Mouse (Mus musculus): ENCODE data around the gene Ttc4.

The Ttc4 gene

GRCm38 (mm10) chr4:106678442-106679118 lies at the start of gene Ttc4:
Ttc4 (minus strand) TSS chr4:106678944.
- DNase-seq: peak; percentile 91

- DNase-seq: no peak
Observed at GRCm38 (mm10) chr4:106720631-106721030, 41.9 kb upstream of the Ttc4 start.

GRCm38 (mm10) chr4:106713622-106714021 lies 34.9 kb upstream of the Ttc4 start:
- DNase-seq: no peak

- DNase-seq: peak; percentile 88
Observed at GRCm38 (mm10) chr4:106708408-106708807, 29.7 kb upstream of the Ttc4 start.

GRCm38 (mm10) chr4:106707957-106708356 lies 29.2 kb upstream of the Ttc4 start:
- no peak for DNase-seq

- DNase-seq: no peak
Observed at GRCm38 (mm10) chr4:106705096-106705665, 26.4 kb upstream of the Ttc4 start.

GRCm38 (mm10) chr4:106704416-106704815 lies 25.7 kb upstream of the Ttc4 start:
- peak; percentile 59 for DNase-seq

- no peak for DNase-seq
Observed at GRCm38 (mm10) chr4:106703956-106704355, 25.2 kb upstream of the Ttc4 start.

- DNase-seq: no peak
Observed at GRCm38 (mm10) chr4:106700798-106701197, 22.1 kb upstream of the Ttc4 start.

- DNase-seq: peak; percentile 42
Observed at GRCm38 (mm10) chr4:106699989-106700388, 21.2 kb upstream of the Ttc4 start.

GRCm38 (mm10) chr4:106693841-106694430 lies 15.2 kb upstream of the Ttc4 start:
- no peak for DNase-seq

GRCm38 (mm10) chr4:106688636-106689296 lies 10.0 kb upstream of the Ttc4 start:
- DNase-seq: no peak

GRCm38 (mm10) chr4:106680955-106681354 lies 2.2 kb upstream of the Ttc4 start:
- no peak for DNase-seq

GRCm38 (mm10) chr4:106679152-106679551 lies 408 bp upstream of the Ttc4 start:
- DNase-seq: no peak

GRCm38 (mm10) chr4:106676749-106677148 lies 2.0 kb downstream of the Ttc4 start:
- DNase-seq: no peak

- no peak for DNase-seq
Observed at GRCm38 (mm10) chr4:106666546-106666945, 12.2 kb downstream of the Ttc4 start.

- no peak for DNase-seq
Observed at GRCm38 (mm10) chr4:106665673-106666072, 13.1 kb downstream of the Ttc4 start.

GRCm38 (mm10) chr4:106665269-106665668 lies 13.5 kb downstream of the Ttc4 start:
- DNase-seq: no peak

- DNase-seq: no peak
Observed at GRCm38 (mm10) chr4:106664697-106665096, 14.0 kb downstream of the Ttc4 start.

- DNase-seq: no peak
Observed at GRCm38 (mm10) chr4:106663956-106664470, 14.7 kb downstream of the Ttc4 start.

- no peak for DNase-seq
Observed at GRCm38 (mm10) chr4:106655681-106656080, 23.1 kb downstream of the Ttc4 start.

GRCm38 (mm10) chr4:106653051-106653450 lies 25.7 kb downstream of the Ttc4 start:
- no peak for DNase-seq

- no peak for DNase-seq
Observed at GRCm38 (mm10) chr4:106652546-106652945, 26.2 kb downstream of the Ttc4 start.

Data from right cerebral cortex, postnatal 14 days (tissue).